Mouse (Mus musculus) embryonic fibroblast, embryonic 13.5 days (primary cell): ENCODE results near the gene Mmp25. TPM values are rescaled to one million over a fixed set of nuclear protein-coding genes. Genes with fewer than 3 reads are reported as not detected.
A peak's percentile ranks its signal among the peaks of the same experiment; 100 is the strongest.

ENCODE experiments used
- H3K27ac ChIP-seq: 2 replicates; pipeline ENCODE4 v1.5.1; 2012; ENCODE audit warnings: low read length, control low read depth, inconsistent platforms; ENCODE audit not compliant: insufficient read depth
- H3K4me1 ChIP-seq: 2 replicates; pipeline ENCODE4 v1.6.1; 2011; ENCODE audit warnings: low read length; ENCODE audit not compliant: control insufficient read depth, insufficient read depth
- H3K4me3 ChIP-seq: 2 replicates; pipeline ENCODE4 v1.5.1; 2011; ENCODE audit warnings: mild to moderate bottlenecking, control low read depth, low read length; ENCODE audit not compliant: insufficient read depth
- CTCF ChIP-seq: IDR thresholded peaks from 2 replicates; pipeline ENCODE4 v1.5.1; 2011; ENCODE audit warnings: mild to moderate bottlenecking, control low read depth, low read length, moderate library complexity, borderline replicate concordance; ENCODE audit not compliant: insufficient read depth
- POLR2A ChIP-seq: IDR thresholded peaks from 2 replicates; pipeline ENCODE4 v1.6.1; 2011; ENCODE audit warnings: low read depth, mild to moderate bottlenecking, control low read depth, low read length, moderate library complexity
- polyA plus RNA-seq: library from polyadenylated mRNA; stranded (reverse); fragments of >200 nt; gene quantifications from 2 replicates; pipeline ENCODE4 v1.2.4, GENCODE M21; 2011; ENCODE audit warnings: low read depth; ENCODE audit not compliant: missing spikeins, insufficient read length

Gene Mmp25
- 0.30 and 0.50 TPM in 2 replicates for polyA plus RNA-seq

GRCm38 (mm10) chr17:23644613-23645495, at the start of gene Mmp25:
TSS of gene Mmp25 (minus strand) at chr17:23645277.
- Histone ChIP-seq H3K27ac (no peak within 1 kb of the TSS), H3K4me1 (no peaks in the 10 kb centered on the region), H3K4me3 (peak within 1 kb of the TSS; percentile 31)
- TF ChIP-seq POLR2A, result no peak
- no peak for TF ChIP-seq CTCF

GRCm38 (mm10) chr17:23694491-23694890, 49.4 kb upstream of the Mmp25 start:
- no peak overlapping the region for H3K27ac ChIP-seq
- TF ChIP-seq CTCF (no peak), POLR2A (no peak)
- peaks cover 6% of the 10 kb centered on the region for H3K4me1 ChIP-seq
- H3K4me3 ChIP-seq, result no peak overlapping the region

DNA sequence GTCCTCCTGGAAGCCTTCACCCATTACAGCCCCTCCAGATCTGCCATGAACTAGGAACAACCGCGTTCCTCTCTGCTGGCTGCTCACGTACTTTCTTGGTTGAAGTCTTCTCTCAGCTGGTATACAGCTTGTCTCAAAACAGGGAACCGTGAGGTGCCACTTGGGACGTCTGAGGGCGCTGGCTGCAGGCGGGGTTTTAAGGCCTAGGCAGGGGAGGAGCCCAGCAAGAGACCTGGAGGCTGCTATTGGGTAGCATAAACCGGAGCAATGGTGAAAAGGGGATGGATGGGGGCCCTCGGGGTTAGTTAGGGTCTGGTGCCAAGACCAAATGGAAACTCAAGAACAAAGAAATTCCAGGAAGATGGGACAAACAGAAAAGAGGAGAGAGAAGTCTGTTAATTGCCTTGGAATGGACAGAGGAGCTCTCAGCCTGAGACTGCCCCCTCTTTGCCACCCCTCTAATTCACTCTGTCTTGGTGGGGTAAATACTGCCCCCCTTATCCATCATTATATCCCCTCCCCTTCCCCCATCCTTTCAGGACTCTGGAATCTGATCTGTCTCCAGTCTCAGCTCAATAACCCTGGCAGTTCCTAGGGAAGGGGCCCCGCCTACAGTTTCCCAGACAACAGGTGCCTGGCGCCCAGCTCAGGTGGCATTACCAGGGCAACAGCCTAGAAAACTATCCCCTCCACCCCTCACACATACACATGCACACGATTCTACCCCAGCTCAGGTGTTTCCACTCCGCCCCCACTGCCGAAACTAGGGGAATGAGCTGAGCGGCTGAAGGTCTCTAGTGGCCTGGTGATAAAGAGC, 39.0 kb upstream of the Mmp25 start, which contains the start of gene Cldn9:
Gene Cldn9, minus strand, starts transcription at position 171 of the 817 bp plus-strand sequence.
- no peak within 1 kb of the TSS for H3K4me3 ChIP-seq
- TF ChIP-seq POLR2A (no peak), CTCF (no peak)
- no peak within 1 kb of the TSS for H3K27ac ChIP-seq
- no peaks in the 10 kb centered on the region for H3K4me1 ChIP-seq

DNA sequence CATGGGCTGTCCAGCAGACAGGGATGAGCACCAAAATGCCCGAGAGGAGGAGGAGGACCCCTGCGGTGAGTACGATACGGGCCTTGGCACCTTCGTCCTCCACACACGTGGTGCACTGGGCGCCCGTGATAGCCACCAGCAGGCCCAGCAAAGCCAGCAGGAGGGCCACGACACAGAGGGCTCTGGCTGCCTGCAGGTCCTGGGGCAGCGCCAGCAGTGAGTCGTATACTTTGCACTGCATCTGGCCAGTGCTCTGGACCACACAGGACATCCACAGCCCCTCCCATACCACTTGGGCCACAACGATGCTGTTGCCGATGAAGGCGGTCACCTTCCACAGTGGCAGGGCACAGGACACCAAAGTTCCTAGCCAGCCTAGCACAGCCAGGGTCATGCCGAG, 38.1 kb upstream of the Mmp25 start:
- Histone ChIP-seq H3K4me3 (no peak overlapping the region), H3K27ac (no peak overlapping the region), H3K4me1 (no peaks in the 10 kb centered on the region)
- no peak for TF ChIP-seq POLR2A
- no peak for TF ChIP-seq CTCF

- H3K27ac ChIP-seq, result no peak overlapping the region
- H3K4me3 ChIP-seq, result no peak overlapping the region
- TF ChIP-seq CTCF (no peak), POLR2A (no peak)
- H3K4me1 ChIP-seq, result no peaks in the 10 kb centered on the region
Observed at GRCm38 (mm10) chr17:23682530-23682929, 37.5 kb upstream of the Mmp25 start.

DNA sequence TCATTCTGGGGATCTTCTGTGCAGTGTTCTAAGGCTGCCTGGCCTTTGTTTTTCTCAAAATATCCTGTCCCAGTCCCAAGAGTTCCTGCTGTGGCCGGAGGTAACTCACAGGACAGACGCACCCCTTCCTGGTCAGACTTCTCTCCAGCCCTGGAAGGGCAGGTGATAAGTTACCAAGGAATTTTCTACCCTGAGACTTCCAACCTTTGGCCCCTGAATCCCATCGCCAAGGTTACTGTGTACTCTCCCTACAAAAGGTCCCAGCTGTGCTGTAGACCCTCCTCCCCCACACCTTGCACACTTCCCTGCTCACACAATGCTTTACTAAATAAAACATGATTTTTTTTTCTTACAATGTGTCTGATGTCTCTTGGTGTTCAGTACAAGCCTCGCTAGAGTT, 37.0 kb upstream of the Mmp25 start:
- Histone ChIP-seq H3K4me3 (no peak overlapping the region), H3K4me1 (no peaks in the 10 kb centered on the region), H3K27ac (no peak overlapping the region)
- TF ChIP-seq POLR2A, result no peak
- TF ChIP-seq CTCF, result no peak

GRCm38 (mm10) chr17:23681086-23681485, 36.0 kb upstream of the Mmp25 start:
- no peak overlapping the region for H3K4me3 ChIP-seq

DNA sequence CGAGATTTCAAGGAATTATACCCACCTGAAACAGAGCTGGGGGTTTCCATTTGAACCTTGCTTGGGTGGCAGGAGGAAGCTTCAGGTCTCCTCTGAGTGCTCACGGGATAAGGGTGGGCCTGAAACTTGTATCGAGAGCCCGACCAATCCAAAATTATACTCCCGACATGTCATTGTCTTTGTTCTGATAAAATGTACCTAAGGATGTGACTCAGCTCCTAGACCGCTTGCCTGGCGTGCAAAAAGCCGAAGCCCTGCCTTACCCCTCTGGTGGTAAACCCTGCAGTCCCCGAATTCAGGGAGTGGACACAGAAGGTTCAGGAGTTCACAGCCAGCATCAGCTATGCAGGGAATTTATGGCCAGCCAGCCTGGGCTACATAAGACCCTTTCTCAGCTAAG, 35.3 kb upstream of the Mmp25 start:
- Histone ChIP-seq H3K4me3 (no peak overlapping the region), H3K4me1 (no peaks in the 10 kb centered on the region), H3K27ac (no peak overlapping the region)
- no peak for TF ChIP-seq POLR2A
- TF ChIP-seq CTCF, result no peak

More at GRCm38 (mm10) chr17:23681086-23681485, 36.0 kb upstream of the Mmp25 start:
- Histone ChIP-seq H3K4me1 (no peaks in the 10 kb centered on the region), H3K27ac (no peak overlapping the region)
- no peak for TF ChIP-seq CTCF
- no peak for TF ChIP-seq POLR2A

- no peak within 1 kb of the TSS for H3K27ac ChIP-seq
- no peak within 1 kb of the TSS for H3K4me3 ChIP-seq
- no peak for TF ChIP-seq POLR2A
- TF ChIP-seq CTCF, result no peak
- H3K4me1 ChIP-seq, result no peaks in the 10 kb centered on the region
Observed at GRCm38 (mm10) chr17:23679127-23679835, 34.2 kb upstream of the Mmp25 start, which contains the start of gene Cldn6. TSS of gene Cldn6 (plus strand) at chr17:23679249.
